Mouse (Mus musculus) MEL (cell line): ENCODE data around the gene Kif26b. TPM values are rescaled to one million over a fixed set of nuclear protein-coding genes. Genes with fewer than 3 reads are reported as not detected.

Source experiments
- DNase-seq: peaks from one replicate; pipeline ENCODE4 v3.0.0; 2011; ENCODE audit warnings: low read depth, low spot score
- H3K27ac ChIP-seq: 2 replicates; pipeline ENCODE4 v1.5.1; 2012; ENCODE audit warnings: low read depth, mild to moderate bottlenecking, control low read depth, low read length, moderate library complexity; ENCODE audit not compliant: control insufficient read depth
- H3K27me3 ChIP-seq, 2 experiments: fragments of 150-350 bp in 1 of 2; sonication (generic) in 1 of 2; 2 replicates each; pipeline ENCODE4 v1.6.1; 2012; ENCODE audit warnings: low read length in 2 of 2, mild to moderate bottlenecking in 2 of 2, improper control_type of control experiment in 1 of 2, moderate library complexity in 1 of 2; ENCODE audit not compliant: insufficient read depth in 2 of 2, control insufficient read depth in 1 of 2
- H3K36me3 ChIP-seq, 2 experiments: 2 replicates each; pipeline ENCODE4 v1.6.1; 2012 to 2014; ENCODE audit warnings: low read length in 2 of 2, improper control_type of control experiment in 1 of 2, inconsistent platforms in 1 of 2, mild to moderate bottlenecking in 1 of 2; ENCODE audit not compliant: insufficient read depth in 2 of 2, control insufficient read depth in 1 of 2
- H3K4me1 ChIP-seq, 2 experiments: fragments of 150-350 bp in 1 of 2; sonication (generic) in 1 of 2; 2 replicates each; pipeline ENCODE4 v1.6.1; 2012; ENCODE audit warnings: low read length in 2 of 2, improper control_type of control experiment in 1 of 2, mild to moderate bottlenecking in 1 of 2; ENCODE audit not compliant: insufficient read depth in 2 of 2, control insufficient read depth in 1 of 2
- H3K4me3 ChIP-seq, 2 experiments: fragments of 150-350 bp in 1 of 2; sonication (generic) in 1 of 2; 2 replicates each; pipeline ENCODE4 v1.5.1; 2012; ENCODE audit warnings: low read depth in 2 of 2, low read length in 2 of 2, mild to moderate bottlenecking in 2 of 2, moderate library complexity in 2 of 2, control low read depth in 1 of 2, improper control_type of control experiment in 1 of 2; ENCODE audit not compliant: control insufficient read depth in 1 of 2, insufficient read depth in 1 of 2
- H3K79me2 ChIP-seq: 2 replicates; pipeline ENCODE4 v1.6.1; 2012; ENCODE audit warnings: mild to moderate bottlenecking, low read length, moderate library complexity; ENCODE audit not compliant: control insufficient read depth, poor library complexity, insufficient read depth
- H3K9ac ChIP-seq: 2 replicates; pipeline ENCODE4 v1.6.1; 2012; ENCODE audit warnings: low read depth, mild to moderate bottlenecking, control low read depth, low read length, moderate library complexity; ENCODE audit not compliant: control insufficient read depth, poor library complexity, severe bottlenecking
- H3K9me3 ChIP-seq: fragments of 150-350 bp; sonication (generic); replicated peaks from 2 replicates; pipeline ENCODE4 v1.6.1; 2012; ENCODE audit warnings: mild to moderate bottlenecking, low read length, improper control_type of control experiment, moderate library complexity; ENCODE audit not compliant: insufficient read depth
- BHLHE40 ChIP-seq: IDR thresholded peaks from 2 replicates; pipeline ENCODE4 v1.6.1; 2012; ENCODE audit warnings: low read depth, mild to moderate bottlenecking, inconsistent platforms, low read length, improper control_type of control experiment, borderline replicate concordance
- CHD2 ChIP-seq: IDR thresholded peaks from 2 replicates; pipeline ENCODE4 v1.6.1; 2011; ENCODE audit warnings: low read length, improper control_type of control experiment
- CTCF ChIP-seq, 3 experiments: IDR thresholded peaks in 2 of 3; conservative IDR thresholded peaks in 1 of 3; 2 replicates each; pipeline ENCODE4 v1.5.1; 2011 to 2012; ENCODE audit warnings: low read length in 3 of 3, low read depth in 2 of 3, mild to moderate bottlenecking in 2 of 3, improper control_type of control experiment in 1 of 3, inconsistent platforms in 1 of 3, mixed read lengths in 1 of 3, moderate library complexity in 1 of 3; ENCODE audit not compliant: control insufficient read depth in 1 of 3, insufficient read depth in 1 of 3, poor library complexity in 1 of 3, severe bottlenecking in 1 of 3
- E2F4 ChIP-seq: IDR thresholded peaks from 2 replicates; pipeline ENCODE4 v1.6.1; 2011; ENCODE audit warnings: low read depth, low read length, improper control_type of control experiment, borderline replicate concordance
- ELF1 ChIP-seq: IDR thresholded peaks from 2 replicates; pipeline ENCODE4 v1.6.1; 2014; ENCODE audit warnings: low read depth, mild to moderate bottlenecking, inconsistent platforms, low read length, improper control_type of control experiment, moderate library complexity
- EP300 ChIP-seq, 2 experiments: IDR thresholded peaks; 2 replicates each; pipeline ENCODE4 v1.6.1; 2011; ENCODE audit warnings: improper control_type of control experiment in 2 of 2, low read length in 2 of 2, low read depth in 1 of 2, mild to moderate bottlenecking in 1 of 2
- ETS1 ChIP-seq: IDR thresholded peaks from 2 replicates; pipeline ENCODE4 v1.6.1; 2012; ENCODE audit warnings: low read depth, mild to moderate bottlenecking, inconsistent platforms, low read length, improper control_type of control experiment, moderate library complexity
- GABPA ChIP-seq: IDR thresholded peaks from 2 replicates; pipeline ENCODE4 v1.6.1; 2012; ENCODE audit warnings: low read depth, mild to moderate bottlenecking, inconsistent platforms, low read length, improper control_type of control experiment, moderate library complexity
- GATA1 ChIP-seq: IDR thresholded peaks from 2 replicates; pipeline ENCODE4 v1.6.1; 2011; ENCODE audit warnings: low read depth, low read length, improper control_type of control experiment
- HCFC1 ChIP-seq: IDR thresholded peaks from 2 replicates; pipeline ENCODE4 v1.6.1; 2012; ENCODE audit warnings: low read depth, mild to moderate bottlenecking, inconsistent platforms, low read length, improper control_type of control experiment, moderate library complexity
- JUND ChIP-seq: IDR thresholded peaks from 2 replicates; pipeline ENCODE4 v1.6.1; 2011; ENCODE audit warnings: low read depth, mild to moderate bottlenecking, improper control_type of control experiment, low read length
- KAT2A ChIP-seq: conservative IDR thresholded peaks from 2 replicates; pipeline ENCODE4 v1.6.1; 2012; ENCODE audit warnings: low read depth, low read length, improper control_type of control experiment, inconsistent platforms
- MAFK ChIP-seq: IDR thresholded peaks from 2 replicates; pipeline ENCODE4 v1.6.1; 2011; ENCODE audit warnings: low read depth, mild to moderate bottlenecking, low read length, improper control_type of control experiment, borderline replicate concordance
- MAX ChIP-seq: IDR thresholded peaks from 2 replicates; pipeline ENCODE4 v1.6.1; 2011; ENCODE audit warnings: low read length, improper control_type of control experiment
- MAZ ChIP-seq: IDR thresholded peaks from 2 replicates; pipeline ENCODE4 v1.6.1; 2012; ENCODE audit warnings: low read depth, mild to moderate bottlenecking, inconsistent platforms, low read length, improper control_type of control experiment
- MEF2A ChIP-seq: IDR thresholded peaks from 2 replicates; pipeline ENCODE4 v1.6.1; 2014; ENCODE audit warnings: low read depth, mild to moderate bottlenecking, inconsistent platforms, low read length, improper control_type of control experiment; ENCODE audit not compliant: poor library complexity, insufficient replicate concordance, severe bottlenecking; ENCODE audit errors: extremely low read depth
- MXI1 ChIP-seq: IDR thresholded peaks from 2 replicates; pipeline ENCODE4 v1.6.1; 2011; ENCODE audit warnings: mild to moderate bottlenecking, low read depth, low read length, improper control_type of control experiment
- MYB ChIP-seq: IDR thresholded peaks from 2 replicates; pipeline ENCODE4 v1.6.1; 2011; ENCODE audit warnings: mild to moderate bottlenecking, low read depth, low read length, improper control_type of control experiment
- MYC ChIP-seq: IDR thresholded peaks from 2 replicates; pipeline ENCODE4 v1.6.1; 2011; ENCODE audit warnings: low read depth, mild to moderate bottlenecking, low read length, improper control_type of control experiment, moderate library complexity
- NELFE ChIP-seq: IDR thresholded peaks from 2 replicates; pipeline ENCODE4 v1.6.1; 2011; ENCODE audit warnings: low read depth, low read length, improper control_type of control experiment
- NRF1 ChIP-seq: IDR thresholded peaks from 2 replicates; pipeline ENCODE4 v1.6.1; 2014; ENCODE audit warnings: low read depth, mild to moderate bottlenecking, inconsistent platforms, low read length, improper control_type of control experiment, moderate library complexity; ENCODE audit not compliant: poor library complexity, insufficient read depth, severe bottlenecking
- POLR2A ChIP-seq, 2 experiments: IDR thresholded peaks; 2 replicates each; pipeline ENCODE4 v1.6.1; 2011 to 2012; ENCODE audit warnings: low read length in 2 of 2, mild to moderate bottlenecking in 2 of 2, control low read depth in 1 of 2, improper control_type of control experiment in 1 of 2, low read depth in 1 of 2, moderate library complexity in 1 of 2; ENCODE audit not compliant: control insufficient read depth in 1 of 2, insufficient read depth in 1 of 2, poor library complexity in 1 of 2
- POLR2AphosphoS2 ChIP-seq: IDR thresholded peaks from 2 replicates; pipeline ENCODE4 v1.6.1; 2011; ENCODE audit warnings: low read length, improper control_type of control experiment
- POLR2AphosphoS5 ChIP-seq: IDR thresholded peaks from 2 replicates; pipeline ENCODE4 v1.6.1; 2012; ENCODE audit warnings: low read depth, borderline replicate concordance, mild to moderate bottlenecking, inconsistent platforms, low read length, moderate library complexity, mixed read lengths
- RAD21 ChIP-seq: IDR thresholded peaks from 2 replicates; pipeline ENCODE4 v1.6.1; 2011; ENCODE audit warnings: mild to moderate bottlenecking, low read depth, low read length, improper control_type of control experiment
- RCOR1 ChIP-seq: IDR thresholded peaks from 2 replicates; pipeline ENCODE4 v1.6.1; 2012; ENCODE audit warnings: low read depth, mild to moderate bottlenecking, inconsistent platforms, low read length, improper control_type of control experiment
- SIN3A ChIP-seq: IDR thresholded peaks from 2 replicates; pipeline ENCODE4 v1.6.1; 2012; ENCODE audit warnings: low read length, improper control_type of control experiment, inconsistent platforms
- SMC3 ChIP-seq: IDR thresholded peaks from 2 replicates; pipeline ENCODE4 v1.6.1; 2011; ENCODE audit warnings: low read depth, low read length, improper control_type of control experiment
- TAL1 ChIP-seq: IDR thresholded peaks from 2 replicates; pipeline ENCODE4 v1.6.1; 2012; ENCODE audit warnings: mild to moderate bottlenecking, inconsistent platforms, low read length, moderate library complexity, mixed read lengths
- TBP ChIP-seq: IDR thresholded peaks from 2 replicates; pipeline ENCODE4 v1.8.0; 2011; ENCODE audit warnings: low read depth, low read length, improper control_type of control experiment
- TCF12 ChIP-seq: IDR thresholded peaks from 2 replicates; pipeline ENCODE4 v1.6.1; 2014; ENCODE audit warnings: low read depth, mild to moderate bottlenecking, inconsistent platforms, low read length, improper control_type of control experiment, moderate library complexity
- USF1 ChIP-seq: IDR thresholded peaks from 2 replicates; pipeline ENCODE4 v1.6.1; 2014; ENCODE audit warnings: low read depth, mild to moderate bottlenecking, inconsistent platforms, low read length, improper control_type of control experiment, moderate library complexity
- USF2 ChIP-seq, 2 experiments: IDR thresholded peaks; 2 replicates each; pipeline ENCODE4 v1.6.1; 2011 to 2012; ENCODE audit warnings: improper control_type of control experiment in 2 of 2, low read length in 2 of 2, borderline replicate concordance in 1 of 2, inconsistent platforms in 1 of 2, low read depth in 1 of 2, mild to moderate bottlenecking in 1 of 2; ENCODE audit not compliant: insufficient read depth in 1 of 2
- ZC3H11A ChIP-seq: IDR thresholded peaks from 2 replicates; pipeline ENCODE4 v1.6.1; 2012; ENCODE audit warnings: low read depth, mild to moderate bottlenecking, inconsistent platforms, low read length, improper control_type of control experiment
- ZKSCAN1 ChIP-seq: IDR thresholded peaks from 2 replicates; pipeline ENCODE4 v1.6.1; 2012; ENCODE audit warnings: low read depth, mild to moderate bottlenecking, inconsistent platforms, low read length, improper control_type of control experiment, moderate library complexity
- ZMIZ1 ChIP-seq: IDR thresholded peaks from 2 replicates; pipeline ENCODE4 v1.6.1; 2012; ENCODE audit warnings: low read depth, mild to moderate bottlenecking, inconsistent platforms, low read length, improper control_type of control experiment, moderate library complexity
- ZNF384 ChIP-seq: IDR thresholded peaks from 2 replicates; pipeline ENCODE4 v1.6.1; 2012; ENCODE audit warnings: low read depth, mild to moderate bottlenecking, inconsistent platforms, low read length, improper control_type of control experiment
- polyA plus RNA-seq, 2 experiments: library from polyadenylated mRNA; stranded (reverse) in 1 of 2; unstranded in 1 of 2; fragments of >175 nt in 1 of 2; fragments of >200 nt in 1 of 2; gene quantifications; 2 replicates each; pipeline versions ENCODE4 v1.2.1 to v1.2.4; 2012; ENCODE audit warnings: low replicate concordance in 2 of 2, low read depth in 1 of 2; ENCODE audit not compliant: insufficient read length in 2 of 2, insufficient read depth in 1 of 2, missing spikeins in 1 of 2
- total RNA-seq: library from RNA; depleted of rRNA; stranded (reverse); fragments of 300-350 nt; gene quantifications from 2 replicates; pipeline ENCODE4 v1.2.3, GENCODE M21; 2012

Gene Kif26b
- total and polyA plus RNA-seq, 3 experiments, result 0.08 to 0.50 TPM; not detected in 1

DNA sequence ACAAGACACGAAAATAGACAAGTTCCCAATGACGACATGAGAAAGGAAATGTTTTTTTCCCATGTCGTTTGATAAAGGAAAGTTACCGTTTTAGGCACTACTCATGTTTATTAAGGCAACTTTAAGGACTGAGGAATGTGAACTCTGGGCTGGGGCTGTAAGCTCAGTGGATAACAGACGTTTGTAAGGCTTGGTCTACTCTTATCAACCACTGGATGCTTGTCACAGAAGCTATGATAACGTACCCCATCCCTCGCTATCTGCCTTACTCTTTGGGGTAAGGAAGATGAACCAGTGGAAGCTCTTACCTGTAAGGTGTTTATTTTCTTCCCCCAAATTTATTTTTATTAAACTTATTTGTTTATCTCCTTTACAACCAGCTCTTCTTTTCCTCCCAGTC, 108.4 kb downstream of the Kif26b start:
- peak; percentile 19 for DNase-seq
- no peak for TF ChIP-seq POLR2AphosphoS5
- no peak for TF ChIP-seq ZMIZ1
- peak; percentile 51; the same call in 1 of the 2 replicates for TF ChIP-seq TCF12
- no peak for TF ChIP-seq CHD2
- no peak for TF ChIP-seq ZKSCAN1
- TF ChIP-seq MAFK, result no peak
- TF ChIP-seq MAZ, result no peak
- TF ChIP-seq ELF1, result no peak
- TF ChIP-seq GABPA, result no peak
- no peak for TF ChIP-seq POLR2A (IDR thresholded peaks at IDR 0.05; ENCODE audit: control insufficient read depth in 1 of 2, insufficient read depth in 1 of 2, low read depth in 1 of 2, low read length in 2 of 2, poor library complexity in 1 of 2)
- TF ChIP-seq CTCF (IDR thresholded peaks at IDR 0.05 in 2 of 3, conservative IDR thresholded peaks at IDR 0.05 in 1 of 3; ENCODE audit: control insufficient read depth in 1 of 3, insufficient read depth in 1 of 3, low read depth in 2 of 3, low read length in 3 of 3, poor library complexity in 1 of 3, severe bottlenecking in 1 of 3), result no peak
- no peak for TF ChIP-seq ZNF384
- no peak for TF ChIP-seq BHLHE40
- TF ChIP-seq RAD21, result no peak
- no peak for TF ChIP-seq SIN3A
- TF ChIP-seq HCFC1, result no peak
- TF ChIP-seq EP300 (IDR thresholded peaks at IDR 0.05; ENCODE audit: low read depth in 1 of 2, low read length in 2 of 2), result peak; percentile 50 to 53; a peak in 2 of 4 replicates
- TF ChIP-seq POLR2AphosphoS2, result no peak
- TF ChIP-seq USF2 (IDR thresholded peaks at IDR 0.05; ENCODE audit: borderline replicate concordance in 1 of 2, insufficient read depth in 1 of 2, low read depth in 1 of 2, low read length in 2 of 2), result no peak
- no peak for TF ChIP-seq MAX
- TF ChIP-seq MYB, result no peak
- 0 out of 2 replicates have a peak, but pooled peaks have one; percentile 30 for TF ChIP-seq RCOR1
- TF ChIP-seq NRF1, result no peak
- no peak for TF ChIP-seq MYC
- no peak for TF ChIP-seq JUND
- TF ChIP-seq TBP, result no peak
- no peak for TF ChIP-seq MEF2A
- TF ChIP-seq KAT2A, result no peak
- TF ChIP-seq ZC3H11A, result no peak
- peak; percentile 31; the same call in 1 of the 2 replicates for TF ChIP-seq ETS1
- TF ChIP-seq TAL1, result no peak
- TF ChIP-seq MXI1, result no peak
- no peak for TF ChIP-seq NELFE
- TF ChIP-seq GATA1, result peak; percentile 80
- no peak for TF ChIP-seq USF1
- no peak for TF ChIP-seq E2F4
- TF ChIP-seq SMC3, result no peak

More for the DNA sequence above, 108.4 kb downstream of the Kif26b start:
- Histone ChIP-seq H3K9ac (no peak overlapping the region), H3K4me1 (peaks cover 8 to 13% of the 10 kb centered on the region in 2 experiments; a peak in 3 of 4 replicates), H3K36me3 (peaks cover 0 to 5% of the 10 kb centered on the region in 2 experiments; a peak in 2 of 4 replicates), H3K9me3 (no peaks in the 10 kb centered on the region), H3K27ac (no peak overlapping the region), H3K27me3 (no peaks in the 10 kb centered on the region), H3K79me2 (no peaks in the 10 kb centered on the region), H3K4me3 (no peak overlapping the region)
